Mouse (Mus musculus) B cell, adult 2 months (primary cell): ENCODE results near the gene Ccnt1.
"Not testable (repeated sequence)": the region's sequence is repeated elsewhere in the genome, so short reads cannot be mapped to it uniquely, and the experiment has no call there.

Experiments
- DNase-seq, 2 experiments: peaks; one replicate each; pipeline ENCODE4 v3.0.0; 2022

The Ccnt1 gene

DNA sequence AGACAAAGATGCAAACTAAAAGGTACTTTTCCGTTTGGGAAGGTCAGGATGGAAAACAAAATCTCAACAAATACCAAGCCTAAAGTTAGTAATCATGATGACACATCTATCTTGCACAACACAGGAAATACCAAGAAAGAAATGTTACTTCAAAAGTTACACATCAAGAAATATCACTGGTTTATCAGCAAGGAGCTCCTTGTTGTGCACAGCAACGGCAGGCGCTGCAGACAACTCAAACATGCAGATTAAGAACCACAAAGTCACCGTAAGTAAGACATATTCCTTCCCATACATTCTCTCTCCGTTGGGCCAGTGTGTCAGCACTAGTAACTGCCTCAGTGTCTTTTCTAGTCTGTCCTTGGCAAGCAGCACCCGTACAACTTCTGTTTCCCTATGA, 29.7 kb downstream of the Ccnt1 start:
- DNase-seq: no peak

DNA sequence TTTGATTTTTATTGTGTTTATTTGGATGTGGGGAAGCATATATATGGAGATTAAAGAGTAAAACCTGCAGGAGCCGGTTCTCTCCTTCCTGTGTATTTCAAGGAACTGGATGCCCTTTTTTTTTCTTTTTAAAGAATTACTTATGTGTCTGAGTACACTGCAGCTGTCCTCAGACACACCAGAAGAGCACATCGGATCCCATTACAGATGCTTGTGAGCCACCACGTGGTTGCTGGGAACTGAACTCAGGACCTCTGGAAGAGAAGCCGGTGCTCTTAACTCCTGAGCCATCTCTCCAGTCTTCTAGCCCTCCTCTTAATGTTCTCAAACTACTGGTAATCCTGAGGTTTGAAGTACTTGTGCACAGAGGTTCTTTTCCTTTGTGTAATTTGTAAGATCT, 32.8 kb downstream of the Ccnt1 start:
- DNase-seq: no peak

DNA sequence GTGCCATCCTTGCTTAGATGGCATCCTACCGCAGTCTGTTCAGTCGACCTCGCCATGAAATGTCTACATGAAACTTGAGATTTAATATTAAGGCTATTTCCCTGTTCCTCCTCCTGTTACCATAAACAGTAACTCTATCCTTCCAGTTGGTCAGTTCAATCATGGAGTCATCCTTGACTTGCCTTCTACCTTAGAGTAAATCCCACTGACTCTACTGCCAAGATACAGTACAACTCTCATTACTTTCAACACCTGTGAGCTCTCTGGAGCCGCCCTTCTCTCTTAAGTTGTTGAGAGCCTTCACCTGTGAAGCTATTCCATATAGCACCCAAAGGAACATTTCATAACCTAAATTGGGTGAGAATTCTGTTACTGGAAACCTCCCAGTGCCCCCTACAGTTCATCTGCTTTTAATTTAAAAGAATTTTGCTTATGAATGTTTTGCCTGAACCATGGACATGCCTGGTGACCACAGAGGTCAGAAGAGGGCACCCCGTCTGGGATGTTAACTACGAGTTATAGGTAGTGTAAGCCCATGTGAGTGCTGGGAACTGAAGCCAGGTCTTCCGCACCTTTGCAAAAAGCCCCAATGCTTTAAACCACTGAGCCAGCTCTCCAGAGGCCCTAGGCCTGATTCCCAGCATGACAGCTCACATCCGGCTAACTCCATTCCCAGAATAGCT, 33.8 kb downstream of the Ccnt1 start:
- DNase-seq: no peak

- DNase-seq: no peak
Observed at GRCm38 (mm10) chr15:98535921-98536320, 34.8 kb downstream of the Ccnt1 start.

DNA sequence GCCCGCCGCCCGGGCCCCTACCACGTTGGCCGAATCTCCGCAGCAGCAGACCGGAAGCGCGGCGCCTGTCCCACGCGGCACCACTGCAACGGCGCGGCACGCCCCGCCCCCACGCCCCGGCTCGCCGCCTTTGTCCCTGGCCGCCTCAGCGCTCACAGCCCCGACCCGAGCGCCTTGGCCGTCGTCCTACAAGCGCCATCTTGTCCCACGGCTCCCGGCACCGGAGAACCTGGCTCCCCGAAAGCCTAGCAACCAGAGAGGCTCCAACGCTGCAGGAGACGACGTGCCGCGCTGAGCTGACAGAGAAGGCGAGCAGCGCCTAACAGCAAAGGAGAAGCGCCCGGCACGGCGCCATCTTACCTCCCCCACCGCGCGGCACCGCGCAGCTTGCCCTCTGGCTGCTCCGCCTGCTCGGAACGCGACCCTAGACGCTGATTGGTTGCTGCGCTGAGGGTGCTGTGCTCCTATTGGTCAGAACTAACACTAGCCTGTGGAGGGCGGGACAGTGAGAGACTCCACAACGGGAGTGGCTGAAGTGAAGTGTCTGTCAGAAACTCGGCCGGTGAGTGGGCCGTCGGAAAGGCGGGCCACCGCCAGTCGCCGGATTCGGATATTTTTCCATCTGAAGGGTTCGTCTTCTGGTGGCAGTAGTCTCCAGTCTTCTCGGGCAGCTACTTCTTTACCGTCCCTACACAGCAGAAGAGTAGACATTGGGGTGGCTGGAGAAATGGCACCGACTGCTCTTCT, 36.7 kb downstream of the Ccnt1 start, which contains the start of gene Kansl2:
Gene Kansl2 (minus strand): TSS at position 384 of the 747 bp plus-strand sequence.
- DNase-seq: peak; percentile 92 to 94

DNA sequence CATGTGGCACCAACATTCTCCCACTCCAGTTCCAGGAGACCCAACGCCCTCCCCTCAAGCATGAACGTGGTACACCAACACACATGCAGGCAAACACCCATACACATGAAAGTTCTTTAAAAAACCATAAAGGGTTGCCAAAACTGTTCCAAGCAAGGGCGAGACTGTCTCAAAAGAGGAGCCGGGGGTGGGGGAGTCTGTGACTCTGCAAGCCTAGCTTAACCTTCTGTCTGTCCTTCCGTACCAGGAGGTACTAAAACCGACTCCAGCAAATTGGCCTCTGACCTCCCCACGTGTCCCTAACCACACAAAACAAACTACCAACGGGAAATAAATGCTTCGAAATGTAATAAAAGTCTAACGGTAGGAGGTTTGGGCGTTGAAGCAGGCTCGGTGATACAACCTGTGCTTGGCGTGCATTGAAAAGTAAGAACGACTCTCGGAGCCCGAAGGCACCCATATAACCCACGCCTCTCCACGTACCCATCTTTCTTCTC, 37.6 kb downstream of the Ccnt1 start:
- DNase-seq: peak in 1 of 2 experiments; percentile 12

DNA sequence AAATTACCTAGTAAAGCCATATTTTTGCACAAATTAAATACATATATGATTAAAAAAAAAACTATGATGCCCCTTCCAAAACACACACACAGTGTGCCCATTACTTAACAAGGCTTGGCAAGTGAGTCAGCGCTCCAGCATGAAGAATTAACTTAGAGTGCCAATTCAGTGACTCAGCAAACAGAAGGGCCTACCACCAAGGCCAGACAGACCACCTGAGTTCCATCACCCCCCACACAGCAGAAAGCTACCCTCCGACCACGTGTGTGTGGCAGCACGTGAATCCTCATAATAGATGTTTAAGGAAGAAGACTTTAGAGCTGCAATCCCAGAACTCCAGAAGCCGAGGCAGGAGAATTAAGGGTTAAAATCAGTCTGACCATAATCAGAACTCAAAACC, 38.4 kb downstream of the Ccnt1 start:
- DNase-seq: no peak

GRCm38 (mm10) chr15:98528066-98528563, 42.6 kb downstream of the Ccnt1 start:
- DNase-seq: no peak

- no peak for DNase-seq
Observed at GRCm38 (mm10) chr15:98527056-98527771, 43.5 kb downstream of the Ccnt1 start.

DNA sequence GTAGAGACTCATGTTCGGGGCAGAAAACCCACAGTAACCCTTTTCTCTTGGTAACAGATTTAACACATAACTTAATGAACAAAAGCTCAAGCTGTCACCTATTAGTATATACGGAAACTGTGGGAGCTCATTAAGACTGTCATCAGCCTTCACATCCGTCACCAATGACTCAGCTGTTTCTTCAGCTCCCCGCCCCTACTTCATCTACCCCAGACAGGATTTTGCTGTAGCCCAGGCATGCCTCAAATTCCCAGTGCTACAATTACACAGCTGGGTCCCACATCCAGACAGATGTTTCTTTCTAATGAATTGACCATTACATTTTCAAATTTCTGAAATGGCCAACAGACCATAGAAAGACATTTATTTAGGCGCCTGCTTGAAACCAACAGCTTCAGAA, 44.7 kb downstream of the Ccnt1 start:
- no peak for DNase-seq

DNA sequence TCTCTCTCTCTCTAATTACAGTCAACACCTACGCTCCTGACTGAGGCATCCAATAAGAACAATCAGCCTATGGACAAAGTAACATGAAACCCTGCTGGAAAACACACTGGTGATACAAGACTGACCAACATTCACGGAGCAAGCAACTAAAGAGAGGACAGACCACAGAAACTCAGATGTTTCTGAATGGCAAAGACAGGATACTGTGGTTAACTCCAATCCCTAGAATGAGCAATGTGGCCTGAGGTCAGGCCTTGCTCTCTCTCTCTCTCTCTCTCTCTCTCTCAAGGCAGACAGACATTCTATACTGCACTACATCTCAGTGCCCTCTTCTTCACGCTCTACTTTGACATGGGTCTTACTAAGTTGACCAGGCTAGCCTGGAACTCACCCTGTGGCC, 49.5 kb downstream of the Ccnt1 start:
- no peak for DNase-seq

GRCm38 (mm10) chr15:98517380-98518355, 53.1 kb downstream of the Ccnt1 start:
- DNase-seq: peak; percentile 78 to 81

GRCm38 (mm10) chr15:98514845-98515244, 55.9 kb downstream of the Ccnt1 start:
- not testable (repeated sequence) for DNase-seq

- DNase-seq: peak in 1 of 2 experiments; percentile 15
Observed at GRCm38 (mm10) chr15:98514146-98514545, 56.6 kb downstream of the Ccnt1 start.

DNA sequence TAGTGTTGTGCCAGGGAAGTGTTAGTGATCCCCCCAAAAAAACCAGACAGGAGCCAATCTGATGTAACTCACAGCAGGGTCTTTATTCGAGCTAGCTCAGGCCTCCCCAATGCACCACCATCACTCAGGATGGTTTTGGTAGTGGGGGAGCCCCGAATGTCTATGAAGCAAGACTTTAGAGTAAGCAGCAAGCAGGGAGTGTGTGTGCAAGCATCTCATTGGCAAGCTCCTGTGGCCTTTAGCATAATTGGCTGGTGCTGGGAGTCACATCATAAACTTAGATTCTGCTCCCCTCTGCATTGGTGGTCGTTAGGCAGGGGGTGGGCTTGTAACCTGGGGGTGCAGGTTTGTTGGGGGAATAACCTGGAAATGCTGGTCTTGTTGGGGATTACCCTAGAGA, 57.0 kb downstream of the Ccnt1 start:
- not testable (repeated sequence) for DNase-seq

DNA sequence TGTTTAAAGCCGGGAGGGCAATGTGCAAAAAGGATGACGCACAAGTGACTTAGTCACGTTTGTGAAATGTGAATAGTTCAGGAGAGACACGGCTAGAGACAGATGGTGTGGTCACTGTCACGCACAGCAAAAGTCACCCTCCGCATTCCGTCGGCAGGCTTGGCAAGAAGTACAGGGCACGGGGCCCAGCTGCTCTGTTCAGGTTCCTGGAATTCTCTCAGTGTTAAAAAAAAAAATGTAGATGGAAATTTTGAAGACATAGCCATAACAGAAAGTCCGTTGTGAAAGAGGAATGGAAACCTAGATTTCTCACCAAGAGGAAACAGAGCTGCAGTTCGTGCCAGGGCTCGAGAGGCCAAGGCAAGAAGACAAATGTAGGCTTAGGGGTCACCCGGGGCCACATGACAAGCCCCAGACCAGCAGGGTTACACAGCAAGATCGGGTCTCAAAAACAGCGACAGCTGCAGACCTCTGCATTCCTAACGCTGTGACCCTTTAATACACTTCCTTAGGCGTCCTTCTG, 57.9 kb downstream of the Ccnt1 start:
- peak; percentile 57 to 58 for DNase-seq

DNA sequence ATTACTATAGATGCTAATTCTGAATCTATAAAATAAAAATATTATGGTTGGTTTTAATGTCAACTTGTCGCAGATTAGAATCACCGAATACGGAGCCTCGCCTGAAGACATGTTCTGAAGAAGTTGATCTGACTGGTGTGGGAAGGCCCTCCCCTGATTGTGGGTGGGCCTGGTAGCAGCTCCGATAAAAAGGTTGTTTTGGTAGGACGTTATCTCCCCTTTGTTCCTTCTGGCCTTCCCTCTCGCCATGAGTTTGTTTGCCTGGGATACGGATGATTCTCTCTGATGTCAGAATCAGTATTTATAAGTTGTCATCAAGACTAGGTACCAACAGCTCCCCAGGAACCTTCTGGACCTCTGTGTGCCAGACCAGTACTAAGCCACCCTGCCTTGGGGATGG, 58.5 kb downstream of the Ccnt1 start:
- DNase-seq: no peak

- peak; percentile 70 to 73 for DNase-seq
Observed at GRCm38 (mm10) chr15:98511386-98511928, 59.3 kb downstream of the Ccnt1 start.

DNA sequence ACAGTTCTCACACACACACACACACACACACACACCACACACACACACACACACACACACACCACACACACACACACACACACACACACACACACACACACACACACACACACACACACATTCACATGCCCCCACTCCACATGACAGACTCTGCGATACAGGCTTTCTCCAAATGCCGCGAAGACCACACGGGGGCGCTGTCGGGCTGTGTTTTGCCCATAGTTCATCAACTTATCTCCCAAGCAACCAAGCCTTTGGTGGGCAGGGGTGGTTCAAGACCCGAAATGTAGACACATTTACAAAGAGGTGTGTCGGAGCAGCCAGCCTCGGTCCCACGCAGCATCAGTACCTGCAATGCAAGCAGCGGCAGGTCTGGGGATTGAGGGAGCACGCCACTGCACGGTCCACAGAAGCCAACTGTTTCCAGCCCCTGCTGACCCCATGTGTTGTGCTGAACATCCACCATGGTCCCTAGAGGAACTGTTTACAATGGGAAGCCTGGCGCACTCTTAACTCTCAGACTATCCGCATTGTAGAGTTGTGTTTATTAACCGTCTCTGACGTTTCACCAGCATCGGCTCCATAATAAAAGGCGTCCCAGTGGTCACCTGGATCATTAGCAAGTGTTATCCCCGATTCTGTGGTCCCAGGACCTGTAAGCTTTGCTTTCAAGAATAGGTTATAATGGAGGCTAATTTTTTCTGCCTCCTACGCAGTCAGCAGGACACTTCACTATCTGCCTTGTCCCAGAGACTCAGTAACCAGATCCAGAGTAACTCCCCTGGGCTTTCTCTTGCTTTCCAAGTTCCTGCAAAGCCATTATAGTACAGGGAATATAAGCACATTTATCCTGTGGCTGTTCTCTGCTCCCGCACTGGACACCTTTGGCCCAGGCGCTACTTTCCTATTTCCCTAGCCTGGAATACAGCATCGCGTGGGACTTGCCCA, 60.0 kb downstream of the Ccnt1 start:
- peak; percentile 91 to 92 for DNase-seq

GRCm38 (mm10) chr15:98509387-98509786, 61.3 kb downstream of the Ccnt1 start:
- DNase-seq: peak; percentile 16 to 21
